Mouse (Mus musculus) WW6 (cell line): ENCODE data around the gene Vmn2r69.

Experiments used
- DNase-seq: peaks from one replicate; pipeline ENCODE4 v3.0.0-alpha.2; 2013; ENCODE audit warnings: low read depth, low spot score

Vmn2r69 gene

DNA sequence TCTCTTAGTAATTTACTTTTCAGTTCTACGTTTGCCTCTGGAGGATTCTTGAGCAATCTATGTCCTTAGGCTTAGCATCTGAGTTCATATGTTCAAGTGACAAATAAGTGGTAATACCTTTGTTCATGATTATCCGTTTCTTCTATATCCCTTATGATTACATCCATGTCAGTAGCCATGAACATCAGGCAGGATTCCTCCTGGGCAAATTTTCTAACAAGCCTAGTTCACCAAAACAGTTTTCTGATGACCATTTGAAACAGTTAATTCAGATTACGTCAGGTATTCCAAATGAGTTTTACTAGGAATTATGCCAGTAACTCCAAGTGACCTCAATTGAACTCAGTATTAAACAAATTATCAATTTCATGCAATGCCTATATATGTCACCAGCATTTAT, at the start of gene Vmn2r69:
Vmn2r69 (minus strand) TSS at position 101 of the 400 bp plus-strand sequence.
- no peak for DNase-seq
